ENCODE assay signal across 8 mouse cellular contexts in genomic region chr7:134725551-134726529, GRCm38 (mm10). TPM values are rescaled to one million over a fixed set of nuclear protein-coding genes. Genes with fewer than 3 reads are reported as not detected.
DNase-seq lines count a peak whose midpoint lies in the region; ATAC-seq lines count a peak whose summit lies in the region.

No protein-coding gene starts in this region.

- no peaks in the 10 kb centered on the region for H3K27me3 ChIP-seq in forebrain, embryonic 13.5 days
- H3K27me3 ChIP-seq in forebrain, embryonic 10.5 days (ENCODE audit: poor library complexity, severe bottlenecking): no peaks in the 10 kb centered on the region
- H3K27me3 ChIP-seq in heart, embryonic 10.5 days (ENCODE audit: insufficient read depth, poor library complexity, severe bottlenecking): no peaks in the 10 kb centered on the region
- H3K27me3 ChIP-seq in midbrain, embryonic 16.5 days (ENCODE audit: control insufficient read depth, insufficient read depth, low read depth, low read length): no peaks in the 10 kb centered on the region

- no peak overlapping the region for H3K4me2 ChIP-seq in forebrain, embryonic 13.5 days
- 0 out of 2 replicates have a peak overlapping the region, but pooled peaks have one; percentile 15 for H3K4me2 ChIP-seq in midbrain, embryonic 16.5 days (ENCODE audit: low read length)

- no peaks in the 10 kb centered on the region for H3K36me3 ChIP-seq in forebrain, embryonic 13.5 days (ENCODE audit: poor library complexity, severe bottlenecking)
- H3K36me3 ChIP-seq in forebrain, embryonic 10.5 days (replicated peaks): peaks cover 23% of the 10 kb centered on the region
- peaks cover 16% of the 10 kb centered on the region; the same call in 1 of the 2 replicates for H3K36me3 ChIP-seq in heart, embryonic 10.5 days
- H3K36me3 ChIP-seq in midbrain, embryonic 16.5 days (ENCODE audit: control insufficient read depth, insufficient read depth, low read length): no peaks in the 10 kb centered on the region

- peak; percentile 71 for ATAC-seq in forebrain, embryonic 13.5 days
- ATAC-seq in midbrain, embryonic 16.5 days: no peak

- WGBS in forebrain, embryonic 13.5 days: 45% methylated on average over 11 of the region's 11 CpGs
- WGBS in forebrain, embryonic 10.5 days: 63% methylated on average over 11 of the region's 11 CpGs
- WGBS in heart, embryonic 10.5 days: 19% methylated on average over 11 of the region's 11 CpGs
- WGBS in midbrain, embryonic 16.5 days: 42% methylated on average over 11 of the region's 11 CpGs

- H3K27ac ChIP-seq in forebrain, embryonic 13.5 days: peak overlapping the region; percentile 72
- H3K27ac ChIP-seq in forebrain, embryonic 10.5 days: no peak overlapping the region
- H3K27ac ChIP-seq in heart, embryonic 10.5 days: peak overlapping the region; percentile 47
- no peak overlapping the region for H3K27ac ChIP-seq in midbrain, embryonic 16.5 days (ENCODE audit: low read length)

- no peak for DNase-seq in forebrain, embryonic 10.5 days (ENCODE audit: extremely low spot score, low spot score)
- no peak for DNase-seq in heart, embryonic 10.5 days (ENCODE audit: low spot score)
- DNase-seq in layer of hippocampus, postnatal 10 days (ENCODE audit: low spot score in 2 of 2): peak; percentile 61 to 72
- DNase-seq in thymus, postnatal 25 days: no peak
- DNase-seq in spleen, postnatal 10 days (ENCODE audit: low spot score in 2 of 2): no peak
- DNase-seq in adrenal gland, adult 8-10 months: no peak

- no peak overlapping the region for H3K4me3 ChIP-seq in forebrain, embryonic 13.5 days
- no peak overlapping the region for H3K4me3 ChIP-seq in forebrain, embryonic 10.5 days
- peak overlapping the region; percentile 31 for H3K4me3 ChIP-seq in heart, embryonic 10.5 days
- no peak overlapping the region for H3K4me3 ChIP-seq in midbrain, embryonic 16.5 days (ENCODE audit: low read depth, low read length)

- H3K4me1 ChIP-seq in forebrain, embryonic 13.5 days: peaks cover 20% of the 10 kb centered on the region
- peaks cover 19% of the 10 kb centered on the region for H3K4me1 ChIP-seq in forebrain, embryonic 10.5 days
- peaks cover 36% of the 10 kb centered on the region for H3K4me1 ChIP-seq in heart, embryonic 10.5 days
- peaks cover 15% of the 10 kb centered on the region for H3K4me1 ChIP-seq in midbrain, embryonic 16.5 days (ENCODE audit: control insufficient read depth, insufficient read depth, low read length)

- H3K9me3 ChIP-seq in forebrain, embryonic 13.5 days (replicated peaks): no peaks in the 10 kb centered on the region
- no peaks in the 10 kb centered on the region for H3K9me3 ChIP-seq in forebrain, embryonic 10.5 days
- H3K9me3 ChIP-seq in heart, embryonic 10.5 days: no peaks in the 10 kb centered on the region
- H3K9me3 ChIP-seq in midbrain, embryonic 16.5 days (replicated peaks; ENCODE audit: control insufficient read depth, low read length, poor library complexity, severe bottlenecking): no peaks in the 10 kb centered on the region

- H3K9ac ChIP-seq in forebrain, embryonic 13.5 days: no peak overlapping the region
- no peak overlapping the region for H3K9ac ChIP-seq in midbrain, embryonic 16.5 days (ENCODE audit: low read depth, low read length)

RNA-seq across cellular contexts. Expression of gene Dock1, which starts 55.4 kb away (rescaled TPM):
- 11.6 and 11.8 TPM in 2 replicates for polyA plus RNA-seq in forebrain, embryonic 13.5 days (2015; fragmentation: Nextera tagmentation; extraction: Ambion mirVana)
- 25.6 and 26.0 TPM in 2 replicates for polyA plus RNA-seq in forebrain, embryonic 10.5 days (2016; fragmentation: Nextera tagmentation; extraction: Ambion mirVana)
- polyA plus RNA-seq in heart, embryonic 10.5 days (2016; fragmentation: Nextera tagmentation; extraction: Ambion mirVana): 24.7 and 25.6 TPM in 2 replicates
- total RNA-seq in layer of hippocampus, postnatal 10 days (2021): 10 to 100 TPM; 27.1 to 27.4 TPM
- 5.5 and 6.9 TPM in 2 replicates for polyA plus RNA-seq in midbrain, embryonic 16.5 days (2015; fragmentation: Nextera tagmentation; extraction: Ambion mirVana)
- 100 to 1,000 TPM; 156 to 259 (median 216) TPM for total RNA-seq in adrenal gland, adult 8-10 months (2022)

Comparison
In these comparisons a context has a peak if more than half of its experiments do, and no peak if none do; other contexts are left out.
1. H3K27ac ChIP-seq: peak in forebrain, embryonic 13.5 days (single experiment) and heart, embryonic 10.5 days (single experiment); none in forebrain, embryonic 10.5 days (single experiment) and midbrain, embryonic 16.5 days (single experiment).
2. DNase-seq: peak in layer of hippocampus, postnatal 10 days (2 of 2); none in forebrain, embryonic 10.5 days (single experiment), heart, embryonic 10.5 days (single experiment), thymus, postnatal 25 days (single experiment), spleen, postnatal 10 days (0 of 2) and adrenal gland, adult 8-10 months (single experiment).